Mouse (Mus musculus) olfactory bulb, adult 2 months (tissue): ENCODE results near the gene Pik3r2.

Experiments used
- CTCF ChIP-seq: fragments of 200-500 bp; IDR thresholded peaks from 2 replicates; pipeline ENCODE4 v1.5.1; 2012; ENCODE audit warnings: low read depth, mild to moderate bottlenecking, low read length, moderate library complexity; ENCODE audit not compliant: insufficient read depth
- POLR2A ChIP-seq: fragments of 200-500 bp; IDR thresholded peaks from 2 replicates; pipeline ENCODE4 v1.6.1; 2012; ENCODE audit warnings: mild to moderate bottlenecking, low read depth, low read length, moderate library complexity; ENCODE audit not compliant: insufficient read depth

DNA sequence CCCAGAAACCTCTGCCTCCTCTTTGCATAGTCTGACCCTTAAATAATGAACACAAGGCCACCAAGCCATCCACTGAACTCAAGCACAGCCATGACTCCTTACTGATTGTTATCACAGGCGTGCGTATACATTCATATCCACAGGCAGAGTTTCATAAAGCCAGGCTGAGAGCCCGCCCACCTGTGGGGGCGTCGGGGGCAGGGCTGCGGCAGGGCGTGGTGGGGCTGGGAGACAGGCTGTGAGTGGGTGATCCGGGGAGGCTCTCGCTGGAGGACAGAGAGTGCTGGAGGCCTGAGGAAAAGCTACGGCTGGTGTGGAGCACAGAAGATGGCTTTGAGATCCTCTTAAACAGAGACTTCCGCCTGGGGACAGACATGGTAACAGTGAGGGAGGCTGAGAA, 3.6 kb upstream of the Pik3r2 start:
- TF ChIP-seq CTCF (no peak), POLR2A (no peak)
